ENCODE assay signal across 19 mouse cellular contexts in genomic region chr1:180260886-180261285, GRCm38 (mm10). TPM values are rescaled to one million over a fixed set of nuclear protein-coding genes. Genes with fewer than 3 reads are reported as not detected.
DNase-seq lines count a peak whose midpoint lies in the region; ATAC-seq and TF ChIP-seq lines count a peak whose summit lies in the region.
"Had no signal": no experiment of that assay in that cellular context is flagged by ENCODE, and none has a peak within 500 bp of the region (broad histone marks: within the 10 kb centered on the region; RNA-seq: fewer than 3 reads in every experiment).

No protein-coding gene starts in this region.

- peaks cover 16% of the 10 kb centered on the region; the same call in 1 of the 2 replicates for H3K4me1 ChIP-seq in lung, embryonic 16.5 days (replicated peaks; ENCODE audit: control insufficient read depth, insufficient read depth, low read length)
- peaks cover 71% of the 10 kb centered on the region for H3K4me1 ChIP-seq in liver, embryonic 16.5 days (ENCODE audit: control insufficient read depth, low read depth, low read length)
- no peaks in the 10 kb centered on the region for H3K4me1 ChIP-seq in stomach, postnatal 0 days (replicated peaks; ENCODE audit: control insufficient read depth, insufficient read depth)

- TF ChIP-seq CTCF in stomach, postnatal 0 days (IDR thresholded peaks at IDR 0.05; ENCODE audit: low read depth) = no peak

- no peaks in the 10 kb centered on the region for H3K36me3 ChIP-seq in lung, embryonic 16.5 days (ENCODE audit: control insufficient read depth, insufficient read depth, low read length)
- no peaks in the 10 kb centered on the region for H3K36me3 ChIP-seq in liver, embryonic 16.5 days (ENCODE audit: control insufficient read depth, insufficient read depth)
- H3K36me3 ChIP-seq in stomach, postnatal 0 days (ENCODE audit: control insufficient read depth, insufficient read depth, low read length) = no peaks in the 10 kb centered on the region
- H3K36me3 ChIP-seq: forebrain, embryonic 12.5 days; heart, embryonic 13.5 days; limb, embryonic 15.5 days; midbrain, embryonic 12.5 days had no signal

- 38% methylated on average over 2 of the region's 2 CpGs for WGBS in lung, embryonic 16.5 days
- 81% methylated on average over 2 of the region's 2 CpGs for WGBS in liver, embryonic 16.5 days (ENCODE audit: insufficient replicate concordance)
- 46% methylated on average over 2 of the region's 2 CpGs for WGBS in stomach, postnatal 0 days

- no peak overlapping the region for H3K9ac ChIP-seq in lung, embryonic 16.5 days (ENCODE audit: low read length)
- no peak overlapping the region for H3K9ac ChIP-seq in liver, embryonic 16.5 days (ENCODE audit: low read depth, low read length)
- no peak overlapping the region for H3K9ac ChIP-seq in stomach, postnatal 0 days (ENCODE audit: low read length)
- H3K9ac ChIP-seq: forebrain, embryonic 12.5 days; heart, embryonic 13.5 days; limb, embryonic 15.5 days; midbrain, embryonic 12.5 days had no signal

- no peak for TF ChIP-seq EP300 in stomach, postnatal 0 days (optimal IDR thresholded peaks at IDR 0.05)

- H3K27ac ChIP-seq in lung, embryonic 16.5 days (ENCODE audit: low read length) = no peak overlapping the region
- peak overlapping the region; percentile 78 for H3K27ac ChIP-seq in liver, embryonic 16.5 days (ENCODE audit: low read length)
- no peak overlapping the region for H3K27ac ChIP-seq in stomach, postnatal 0 days (replicated peaks)
- H3K27ac ChIP-seq: forebrain, embryonic 12.5 days; limb, embryonic 15.5 days; midbrain, embryonic 12.5 days had no signal

- no peak overlapping the region for H3K4me3 ChIP-seq in lung, embryonic 16.5 days (ENCODE audit: low read length)
- H3K4me3 ChIP-seq in liver, embryonic 16.5 days (ENCODE audit: low read depth, low read length) = no peak overlapping the region
- H3K4me3 ChIP-seq in stomach, postnatal 0 days (ENCODE audit: low read depth, low read length) = no peak overlapping the region
- H3K4me3 ChIP-seq: forebrain, embryonic 12.5 days; heart, embryonic 13.5 days; limb, embryonic 15.5 days; midbrain, embryonic 12.5 days had no signal

- H3K4me2 ChIP-seq in lung, embryonic 16.5 days (ENCODE audit: low read depth, low read length) = no peak overlapping the region
- H3K4me2 ChIP-seq in liver, embryonic 16.5 days (ENCODE audit: low read depth, low read length) = no peak overlapping the region
- no peak overlapping the region for H3K4me2 ChIP-seq in stomach, postnatal 0 days (replicated peaks; ENCODE audit: low read depth)
- H3K4me2 ChIP-seq: forebrain, embryonic 12.5 days; heart, embryonic 13.5 days; limb, embryonic 15.5 days; midbrain, embryonic 12.5 days had no signal

- H3K27me3 ChIP-seq in lung, embryonic 16.5 days (ENCODE audit: control insufficient read depth, insufficient read depth, low read depth, low read length) = no peaks in the 10 kb centered on the region
- no peaks in the 10 kb centered on the region for H3K27me3 ChIP-seq in liver, embryonic 16.5 days (ENCODE audit: control insufficient read depth, insufficient read depth, low read depth, low read length)
- no peaks in the 10 kb centered on the region for H3K27me3 ChIP-seq in stomach, postnatal 0 days (ENCODE audit: control insufficient read depth, insufficient read depth, low read length)
- H3K27me3 ChIP-seq: limb, embryonic 15.5 days had no signal

- peak; percentile 24 for ATAC-seq in lung, embryonic 16.5 days (ENCODE audit: low read depth)
- ATAC-seq in liver, embryonic 16.5 days (ENCODE audit: low read depth) = no peak
- ATAC-seq in neutrophil, adult 5-6 weeks (ENCODE audit: extremely low read depth, insufficient number of reproducible peaks, low FRiP score, poor library complexity, severe bottlenecking) = peak; percentile 28; the same call in 1 of the 2 replicates
- no peak for ATAC-seq in stomach, postnatal 0 days (ENCODE audit: low FRiP score, low TSS enrichment)
- ATAC-seq: hindbrain, embryonic 16.5 days had no signal

- peak; percentile 27 for DNase-seq in adrenal gland, adult 8-10 months
- no peak for DNase-seq in adrenal gland, adult 18-20 months (ENCODE audit: low spot score in 2 of 2)
- DNase-seq in lung, postnatal 10 days = no peak
- DNase-seq in stomach, postnatal 0 days (ENCODE audit: low spot score) = no peak
- no peak for DNase-seq in kidney, postnatal 36 days
- DNase-seq: adrenal gland, postnatal 10 days; cerebellum, adult 9-11 months; heart, postnatal 4 days; kidney, adult 18-20 months; retina, postnatal 1 day; thymus, postnatal 4 days had no signal

- no peaks in the 10 kb centered on the region for H3K9me3 ChIP-seq in lung, embryonic 16.5 days (ENCODE audit: control insufficient read depth, low read length)
- no peaks in the 10 kb centered on the region for H3K9me3 ChIP-seq in liver, embryonic 16.5 days (replicated peaks; ENCODE audit: control insufficient read depth, low read length)
- no peaks in the 10 kb centered on the region for H3K9me3 ChIP-seq in stomach, postnatal 0 days (ENCODE audit: control insufficient read depth, low read length)
- H3K9me3 ChIP-seq: forebrain, embryonic 12.5 days; heart, embryonic 13.5 days; limb, embryonic 15.5 days; midbrain, embryonic 12.5 days had no signal

RNA-seq across cellular contexts. Expression of gene Psen2, which starts 2.4 kb away (rescaled TPM):
- total RNA-seq in adrenal gland, adult 8-10 months (2022) = 10 to 100 TPM; 33.1 to 43.1 (median 38.4) TPM
- 10 to 100 TPM; 29.0 to 33.0 TPM for total RNA-seq in adrenal gland, adult 18-20 months (2021)
- polyA plus RNA-seq in lung, embryonic 16.5 days (2015; fragmentation: Nextera tagmentation; extraction: Ambion mirVana) = 13.2 and 14.6 TPM in 2 replicates
- polyA plus RNA-seq in liver, embryonic 16.5 days (2015; fragmentation: Nextera tagmentation; extraction: Ambion mirVana) = 32.2 and 37.0 TPM in 2 replicates
- 66.0 and 74.3 TPM in 2 replicates for total RNA-seq in neutrophil, adult 5-6 weeks (2017)
- polyA plus RNA-seq in stomach, postnatal 0 days (2015; fragmentation: Nextera tagmentation; extraction: Ambion mirVana) = 14.3 and 15.2 TPM in 2 replicates

Comparison
In these comparisons a context has a peak if more than half of its experiments do, and no peak if none do; other contexts are left out.
1. ATAC-seq: peak in lung, embryonic 16.5 days (single experiment) and neutrophil, adult 5-6 weeks (single experiment); none in liver, embryonic 16.5 days (single experiment) and stomach, postnatal 0 days (single experiment).